Mouse (Mus musculus): ENCODE measurements at regions not wholly inside any gene's neighbourhood (a gene's known extent, or its start where the extent isn't known, plus 50 kb on each side); places are given as distances from the start of the nearest gene placed in this dataset.

DNA sequence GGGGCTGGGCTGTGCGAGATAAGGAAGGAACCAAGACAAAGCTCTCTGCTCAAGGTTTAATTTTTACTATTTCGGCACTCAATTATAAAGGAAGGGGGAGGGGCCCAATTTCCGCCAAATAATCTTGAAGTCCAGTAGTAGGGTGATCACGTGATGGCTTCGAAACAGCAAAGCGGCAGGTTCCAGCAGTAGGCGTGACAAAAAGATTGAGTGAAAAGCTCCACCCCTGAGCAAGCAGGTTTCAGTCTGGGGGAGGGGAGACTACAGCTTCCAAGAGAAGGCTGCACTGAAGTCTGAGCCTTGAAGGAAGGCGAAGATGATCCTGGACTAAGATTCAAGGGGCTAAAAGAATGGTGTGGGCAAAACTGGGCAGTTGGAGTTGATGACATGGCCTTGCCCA, 222.9 kb downstream of the Enc1 start:
- no peak for TF ChIP-seq POLR2A (IDR thresholded peaks at IDR 0.05; ENCODE audit: extremely low read depth, insufficient read depth, low read length)
- no peak for TF ChIP-seq CTCF (IDR thresholded peaks at IDR 0.05; ENCODE audit: low read depth, low read length)

All from liver, adult 2 months (tissue).